Mouse (Mus musculus): ENCODE results near the gene Tmem132d.

DNA sequence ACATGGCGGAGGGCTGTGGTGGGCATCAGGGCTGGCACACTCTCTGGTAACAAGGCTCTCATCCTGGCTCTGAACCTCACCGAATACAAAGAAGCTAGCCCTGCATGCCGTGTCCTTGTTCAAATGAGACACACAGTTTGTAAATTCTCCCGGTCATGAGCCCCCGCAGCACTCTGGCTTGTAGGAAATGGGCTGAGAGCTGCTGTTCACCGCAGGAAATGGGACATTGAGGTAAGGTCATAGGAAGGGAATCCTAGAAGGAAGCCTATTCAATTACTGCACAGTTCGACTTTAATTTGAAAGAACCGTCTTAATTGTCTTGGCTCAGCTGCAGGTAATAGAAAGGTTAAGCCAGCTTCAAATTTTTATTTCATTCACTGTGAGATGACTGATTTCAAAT is 42.5 kb upstream of the Tmem132d start:
- TF ChIP-seq CTCF (IDR thresholded peaks at IDR 0.05; ENCODE audit: control insufficient read depth, insufficient read depth, insufficient read length) (no peak), MAX (IDR thresholded peaks at IDR 0.05) (no peak), MYOD1 (IDR thresholded peaks at IDR 0.05; ENCODE audit: control insufficient read depth, insufficient read length, low read depth) (no peak)
